Mouse (Mus musculus): ENCODE results near the gene Trim37. TPM values are rescaled to one million over a fixed set of nuclear protein-coding genes. Genes with fewer than 3 reads are reported as not detected.

Gene Trim37
- total and polyA plus RNA-seq, 2 experiments, result 1.2 to 6.3 TPM

- no peak for DNase-seq (ENCODE audit: extremely low read depth, low read depth, low spot score)
- peaks cover 4% of the 10 kb centered on the region for H3K36me3 ChIP-seq (ENCODE audit: control insufficient read depth, insufficient read depth, low read length)
- 88% methylated on average over 5 of the region's 5 CpGs for WGBS
Observed at GRCm38 (mm10) chr11:87173625-87174024, 46.7 kb downstream of the Trim37 start.

GRCm38 (mm10) chr11:87175031-87175430, 48.2 kb downstream of the Trim37 start:
- H3K27me3 ChIP-seq (ENCODE audit: control insufficient read depth, insufficient read depth, low read length), result no peaks in the 10 kb centered on the region
- no peak for DNase-seq (ENCODE audit: extremely low read depth, low read depth, low spot score)
- no peaks in the 10 kb centered on the region for H3K79me2 ChIP-seq (ENCODE audit: control insufficient read depth, insufficient read depth, low read length)
- H3K36me3 ChIP-seq (ENCODE audit: control insufficient read depth, insufficient read depth, low read length), result peaks cover 4% of the 10 kb centered on the region
- no peak overlapping the region for H3K27ac ChIP-seq (replicated peaks; ENCODE audit: insufficient read depth, low read depth, low read length)
- TF ChIP-seq CTCF (IDR thresholded peaks at IDR 0.05; ENCODE audit: low read depth, low read length) (no peak), POLR2A (IDR thresholded peaks at IDR 0.05; ENCODE audit: extremely low read depth, insufficient read depth, low read length) (no peak)
- H3K4me1 ChIP-seq (ENCODE audit: control insufficient read depth, insufficient read depth, low read length), result no peaks in the 10 kb centered on the region
- no peak overlapping the region for H3K4me3 ChIP-seq (ENCODE audit: insufficient read depth, low read depth, low read length)
- 96% methylated on average over 4 of the region's 4 CpGs for WGBS
- no peak overlapping the region for H3K9ac ChIP-seq (ENCODE audit: low read depth, low read length)

More at GRCm38 (mm10) chr11:87173625-87174024, 46.7 kb downstream of the Trim37 start:
- no peaks in the 10 kb centered on the region for H3K27me3 ChIP-seq (ENCODE audit: control insufficient read depth, insufficient read depth, low read length)
- no peak overlapping the region for H3K9ac ChIP-seq (ENCODE audit: low read depth, low read length)
- TF ChIP-seq POLR2A (IDR thresholded peaks at IDR 0.05; ENCODE audit: extremely low read depth, insufficient read depth, low read length) (no peak), CTCF (IDR thresholded peaks at IDR 0.05; ENCODE audit: low read depth, low read length) (no peak)
- no peak overlapping the region for H3K4me3 ChIP-seq (ENCODE audit: insufficient read depth, low read depth, low read length)
- no peak overlapping the region for H3K27ac ChIP-seq (replicated peaks; ENCODE audit: insufficient read depth, low read depth, low read length)
- H3K4me1 ChIP-seq (ENCODE audit: control insufficient read depth, insufficient read depth, low read length), result no peaks in the 10 kb centered on the region
- H3K79me2 ChIP-seq (ENCODE audit: control insufficient read depth, insufficient read depth, low read length), result no peaks in the 10 kb centered on the region

DNA sequence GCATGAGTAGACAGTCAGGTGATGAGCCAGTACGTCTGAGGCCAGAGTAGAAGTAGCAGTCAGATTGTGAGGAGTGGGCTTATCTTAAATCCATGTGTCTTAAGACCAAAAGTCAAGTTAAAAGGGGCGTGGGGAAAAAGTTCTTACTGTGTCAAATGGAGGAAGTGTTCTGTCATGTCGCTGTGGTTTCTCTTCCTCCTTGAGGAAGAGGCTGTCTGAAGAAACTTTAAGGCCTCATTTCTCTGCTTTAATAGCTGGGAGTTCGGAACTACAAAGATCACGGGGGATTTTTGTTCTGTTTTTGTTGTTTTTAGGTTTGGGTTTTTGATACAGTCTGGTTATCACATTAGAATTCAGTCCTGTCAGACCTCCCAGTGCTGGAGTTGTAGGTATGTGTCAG, 85.4 kb downstream of the Trim37 start:
- H3K79me2 ChIP-seq (ENCODE audit: control insufficient read depth, insufficient read depth, low read length), result no peaks in the 10 kb centered on the region
- H3K27me3 ChIP-seq (ENCODE audit: control insufficient read depth, insufficient read depth, low read length), result no peaks in the 10 kb centered on the region
- no peak overlapping the region for H3K27ac ChIP-seq (replicated peaks; ENCODE audit: insufficient read depth, low read depth, low read length)
- peak; percentile 15 for DNase-seq (ENCODE audit: extremely low read depth, low read depth, low spot score)
- 76% methylated on average over 5 of the region's 5 CpGs for WGBS
- TF ChIP-seq POLR2A (IDR thresholded peaks at IDR 0.05; ENCODE audit: extremely low read depth, insufficient read depth, low read length) (no peak), CTCF (IDR thresholded peaks at IDR 0.05; ENCODE audit: low read depth, low read length) (no peak)
- H3K4me1 ChIP-seq (ENCODE audit: control insufficient read depth, insufficient read depth, low read length), result no peaks in the 10 kb centered on the region
- H3K9ac ChIP-seq (ENCODE audit: low read depth, low read length), result no peak overlapping the region
- H3K36me3 ChIP-seq (ENCODE audit: control insufficient read depth, insufficient read depth, low read length), result peaks cover 4% of the 10 kb centered on the region
- no peak overlapping the region for H3K4me3 ChIP-seq (ENCODE audit: insufficient read depth, low read depth, low read length)

- Histone ChIP-seq H3K27me3 (ENCODE audit: control insufficient read depth, insufficient read depth, low read length) (no peaks in the 10 kb centered on the region), H3K4me3 (ENCODE audit: insufficient read depth, low read depth, low read length) (no peak overlapping the region), H3K27ac (replicated peaks; ENCODE audit: insufficient read depth, low read depth, low read length) (no peak overlapping the region), H3K36me3 (ENCODE audit: control insufficient read depth, insufficient read depth, low read length) (peaks cover 8% of the 10 kb centered on the region), H3K9ac (ENCODE audit: low read depth, low read length) (no peak overlapping the region), H3K79me2 (ENCODE audit: control insufficient read depth, insufficient read depth, low read length) (no peaks in the 10 kb centered on the region), H3K4me1 (ENCODE audit: control insufficient read depth, insufficient read depth, low read length) (no peaks in the 10 kb centered on the region)
- peak; percentile 19 for DNase-seq (ENCODE audit: extremely low read depth, low read depth, low spot score)
- TF ChIP-seq CTCF (IDR thresholded peaks at IDR 0.05; ENCODE audit: low read depth, low read length), result no peak
- no peak for TF ChIP-seq POLR2A (IDR thresholded peaks at IDR 0.05; ENCODE audit: extremely low read depth, insufficient read depth, low read length)
- 77% methylated on average over 3 of the region's 3 CpGs for WGBS
Observed at GRCm38 (mm10) chr11:87222686-87223085, 95.8 kb downstream of the Trim37 start.

- no peaks in the 10 kb centered on the region for H3K4me1 ChIP-seq (ENCODE audit: control insufficient read depth, insufficient read depth, low read length)
- no peaks in the 10 kb centered on the region for H3K27me3 ChIP-seq (ENCODE audit: control insufficient read depth, insufficient read depth, low read length)
- no peak for DNase-seq (ENCODE audit: extremely low read depth, low read depth, low spot score)
- H3K9ac ChIP-seq (ENCODE audit: low read depth, low read length), result no peak overlapping the region
- no peak overlapping the region for H3K4me3 ChIP-seq (ENCODE audit: insufficient read depth, low read depth, low read length)
- H3K36me3 ChIP-seq (ENCODE audit: control insufficient read depth, insufficient read depth, low read length), result peaks cover 2% of the 10 kb centered on the region
- H3K79me2 ChIP-seq (ENCODE audit: control insufficient read depth, insufficient read depth, low read length), result no peaks in the 10 kb centered on the region
- no peak for TF ChIP-seq POLR2A (IDR thresholded peaks at IDR 0.05; ENCODE audit: extremely low read depth, insufficient read depth, low read length)
- TF ChIP-seq CTCF (IDR thresholded peaks at IDR 0.05; ENCODE audit: low read depth, low read length), result no peak
- WGBS, result 91% methylated on average over 5 of the region's 5 CpGs
- no peak overlapping the region for H3K27ac ChIP-seq (replicated peaks; ENCODE audit: insufficient read depth, low read depth, low read length)
Observed at GRCm38 (mm10) chr11:87227056-87227455, 100.2 kb downstream of the Trim37 start.

GRCm38 (mm10) chr11:87233377-87233776, 106.5 kb downstream of the Trim37 start:
- H3K4me1 ChIP-seq (ENCODE audit: control insufficient read depth, insufficient read depth, low read length), result no peaks in the 10 kb centered on the region
- 94% methylated on average over 5 of the region's 5 CpGs for WGBS
- no peak for DNase-seq (ENCODE audit: extremely low read depth, low read depth, low spot score)
- no peak overlapping the region for H3K4me3 ChIP-seq (ENCODE audit: insufficient read depth, low read depth, low read length)
- no peaks in the 10 kb centered on the region for H3K79me2 ChIP-seq (ENCODE audit: control insufficient read depth, insufficient read depth, low read length)
- no peaks in the 10 kb centered on the region for H3K36me3 ChIP-seq (ENCODE audit: control insufficient read depth, insufficient read depth, low read length)
- H3K27ac ChIP-seq (replicated peaks; ENCODE audit: insufficient read depth, low read depth, low read length), result no peak overlapping the region
- TF ChIP-seq POLR2A (IDR thresholded peaks at IDR 0.05; ENCODE audit: extremely low read depth, insufficient read depth, low read length) (no peak), CTCF (IDR thresholded peaks at IDR 0.05; ENCODE audit: low read depth, low read length) (no peak)
- H3K27me3 ChIP-seq (ENCODE audit: control insufficient read depth, insufficient read depth, low read length), result no peaks in the 10 kb centered on the region
- no peak overlapping the region for H3K9ac ChIP-seq (ENCODE audit: low read depth, low read length)

Data from liver, adult 2 months (tissue).